Mouse (Mus musculus) splenic B cell, adult 2 months (primary cell): Measurements from ENCODE around the gene Man1a2.

Experiments
- DNase-seq: peaks from one replicate; pipeline ENCODE4 v3.0.0-alpha.2; 2011; ENCODE audit warnings: low read depth, low spot score
- H3K27me3 ChIP-seq: 2 replicates; pipeline ENCODE4 v1.6.1; 2012; ENCODE audit warnings: mild to moderate bottlenecking, low read length, moderate library complexity, mixed read lengths; ENCODE audit not compliant: control insufficient read depth, poor library complexity, insufficient read depth, severe bottlenecking
- H3K36me3 ChIP-seq: 2 replicates; pipeline ENCODE4 v1.6.1; 2012; ENCODE audit warnings: mild to moderate bottlenecking, low read length, moderate library complexity, mixed read lengths; ENCODE audit not compliant: control insufficient read depth, poor library complexity, insufficient read depth, severe bottlenecking

Gene Man1a2

GRCm38 (mm10) chr3:100562455-100562854, 122.8 kb downstream of the Man1a2 start:
- no peak for DNase-seq

GRCm38 (mm10) chr3:100561561-100562175, 123.6 kb downstream of the Man1a2 start:
- DNase-seq: no peak
- H3K36me3 ChIP-seq: peaks cover under 1% of the 10 kb centered on the region; the same call in 1 of the 2 replicates
- no peaks in the 10 kb centered on the region for H3K27me3 ChIP-seq

More at GRCm38 (mm10) chr3:100562455-100562854, 122.8 kb downstream of the Man1a2 start:
- peaks cover 6% of the 10 kb centered on the region; the same call in 1 of the 2 replicates for H3K36me3 ChIP-seq
- no peaks in the 10 kb centered on the region for H3K27me3 ChIP-seq

- Histone ChIP-seq H3K36me3 (no peaks in the 10 kb centered on the region), H3K27me3 (no peaks in the 10 kb centered on the region)
- DNase-seq: no peak
Observed at GRCm38 (mm10) chr3:100559431-100559830, 125.9 kb downstream of the Man1a2 start.

DNA sequence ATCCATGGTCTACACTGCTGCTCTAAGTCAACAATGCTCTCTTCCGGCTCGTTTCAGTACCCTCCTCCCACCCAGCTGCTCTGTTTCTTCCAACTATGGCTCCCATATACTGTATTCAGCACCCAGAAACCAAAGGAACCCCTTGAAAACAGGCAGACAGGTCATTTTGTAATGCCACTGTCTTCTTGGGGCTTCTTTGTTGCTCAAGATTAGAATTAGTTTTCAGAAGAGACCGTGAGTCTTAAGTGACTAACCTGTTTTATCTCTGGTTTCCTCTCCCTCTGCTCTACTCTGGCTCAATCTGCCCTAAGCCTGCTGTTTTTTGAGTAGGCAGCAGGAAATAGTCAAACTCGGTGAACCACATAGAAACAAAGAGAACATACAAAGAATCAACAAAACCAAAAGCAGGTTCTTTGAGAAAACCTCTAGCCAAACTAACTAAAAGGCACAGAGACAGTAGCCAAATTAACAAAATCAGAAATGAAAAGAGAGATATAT, 127.0 kb downstream of the Man1a2 start:
- DNase-seq: no peak
- Histone ChIP-seq H3K36me3 (no peaks in the 10 kb centered on the region), H3K27me3 (no peaks in the 10 kb centered on the region)

GRCm38 (mm10) chr3:100554843-100555242, 130.5 kb downstream of the Man1a2 start:
- no peak for DNase-seq
- H3K27me3 ChIP-seq: no peaks in the 10 kb centered on the region

GRCm38 (mm10) chr3:100552171-100552570, 133.1 kb downstream of the Man1a2 start:
- Histone ChIP-seq H3K36me3 (no peaks in the 10 kb centered on the region), H3K27me3 (no peaks in the 10 kb centered on the region)
- no peak for DNase-seq

More at GRCm38 (mm10) chr3:100554843-100555242, 130.5 kb downstream of the Man1a2 start:
- no peaks in the 10 kb centered on the region for H3K36me3 ChIP-seq

DNA sequence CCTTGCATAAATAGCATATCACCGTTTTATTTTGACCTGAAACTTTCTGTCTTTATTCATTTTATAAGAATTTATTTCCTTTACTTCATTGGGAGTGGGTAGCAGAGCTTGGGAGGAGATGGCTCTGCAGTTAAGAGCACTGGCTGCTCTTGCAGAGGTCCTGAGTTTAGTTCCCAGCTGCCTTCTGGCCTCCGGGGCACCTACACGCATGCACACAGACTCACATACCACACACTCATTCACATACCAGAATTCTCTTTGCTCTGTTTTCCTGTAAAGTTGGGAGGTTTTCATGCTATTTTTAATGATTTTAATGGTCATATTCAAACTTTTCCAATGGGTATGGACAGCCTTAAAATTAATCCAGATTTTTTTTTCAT, 137.4 kb downstream of the Man1a2 start:
- DNase-seq: no peak
- no peaks in the 10 kb centered on the region for H3K27me3 ChIP-seq
- no peaks in the 10 kb centered on the region for H3K36me3 ChIP-seq

DNA sequence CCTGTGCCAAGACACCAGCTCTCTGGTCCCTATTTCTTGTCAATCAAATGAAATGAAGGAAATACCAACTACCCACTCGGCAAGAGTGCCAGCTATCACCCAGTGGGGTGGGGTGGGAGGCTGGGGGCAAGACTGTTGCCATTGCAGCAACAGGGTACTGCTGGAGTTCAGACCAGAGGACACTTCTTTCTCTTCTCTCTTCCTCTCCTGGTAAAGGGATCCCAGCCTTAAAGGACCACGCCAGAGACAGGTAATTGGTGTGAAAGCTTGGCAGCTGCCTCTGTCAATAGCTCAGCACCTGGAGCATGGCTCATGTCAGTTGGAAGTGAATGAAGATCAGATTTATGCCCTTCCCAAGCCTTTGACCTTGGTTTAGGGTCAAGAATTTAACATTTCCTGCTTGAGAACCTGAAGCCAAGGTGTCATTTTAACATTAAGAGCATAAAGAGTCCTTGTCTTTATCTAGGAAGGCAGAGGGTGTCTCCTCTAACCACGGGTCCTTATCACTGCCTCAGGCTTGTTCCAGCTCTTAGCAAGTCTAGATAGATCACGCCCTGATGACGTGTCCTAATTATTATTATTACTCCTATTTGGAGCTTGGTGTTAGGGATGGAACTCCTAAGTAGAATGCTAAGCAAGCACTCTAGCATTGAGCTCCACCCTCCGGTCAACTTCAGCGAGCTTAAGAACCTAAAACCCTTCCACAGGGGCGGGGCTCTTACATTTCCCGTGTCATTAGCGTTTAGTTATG, 138.0 kb downstream of the Man1a2 start:
- Histone ChIP-seq H3K36me3 (no peaks in the 10 kb centered on the region), H3K27me3 (no peaks in the 10 kb centered on the region)
- DNase-seq: no peak

DNA sequence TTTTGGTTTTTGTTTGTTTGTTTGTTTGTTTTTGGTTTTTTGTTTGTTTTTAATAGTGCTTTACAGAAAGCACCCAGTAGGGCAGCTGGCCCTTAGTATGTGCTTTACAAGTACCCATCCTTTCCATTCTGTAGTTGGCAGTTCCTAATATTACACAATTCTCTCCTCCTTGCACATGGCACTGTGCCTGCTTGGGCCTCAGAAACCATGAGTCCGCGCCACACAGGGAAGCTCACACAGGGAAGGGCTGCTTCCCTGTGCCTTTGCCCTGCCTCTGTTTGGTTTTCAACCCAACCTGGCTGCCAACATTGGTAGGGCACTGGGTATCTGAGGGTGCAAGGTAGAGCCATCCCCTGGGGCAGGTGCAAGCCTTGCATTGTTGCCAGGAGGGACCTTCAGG, 148.6 kb downstream of the Man1a2 start:
- Histone ChIP-seq H3K27me3 (no peaks in the 10 kb centered on the region), H3K36me3 (no peaks in the 10 kb centered on the region)
- DNase-seq: no peak

DNA sequence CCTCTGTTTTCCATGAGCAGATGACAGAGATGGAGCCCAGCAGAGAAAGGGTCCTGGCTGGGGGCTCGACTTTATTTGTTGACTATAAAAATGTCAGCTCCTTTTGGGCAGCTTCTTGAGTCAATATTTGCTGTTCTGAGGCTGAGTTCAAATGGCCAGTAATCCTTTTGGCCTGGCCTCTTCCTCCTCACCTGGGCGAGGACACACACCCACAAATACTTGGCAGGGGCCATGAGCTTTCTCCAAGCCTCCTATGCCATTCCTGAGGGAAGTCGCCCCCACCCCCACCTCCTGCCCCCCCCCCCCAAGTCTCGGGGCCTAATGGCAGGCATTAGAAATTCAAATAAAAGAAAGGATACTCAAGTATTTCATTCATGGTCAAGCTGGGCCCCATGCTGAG, 149.4 kb downstream of the Man1a2 start:
- Histone ChIP-seq H3K27me3 (no peaks in the 10 kb centered on the region), H3K36me3 (no peaks in the 10 kb centered on the region)
- DNase-seq: no peak

DNA sequence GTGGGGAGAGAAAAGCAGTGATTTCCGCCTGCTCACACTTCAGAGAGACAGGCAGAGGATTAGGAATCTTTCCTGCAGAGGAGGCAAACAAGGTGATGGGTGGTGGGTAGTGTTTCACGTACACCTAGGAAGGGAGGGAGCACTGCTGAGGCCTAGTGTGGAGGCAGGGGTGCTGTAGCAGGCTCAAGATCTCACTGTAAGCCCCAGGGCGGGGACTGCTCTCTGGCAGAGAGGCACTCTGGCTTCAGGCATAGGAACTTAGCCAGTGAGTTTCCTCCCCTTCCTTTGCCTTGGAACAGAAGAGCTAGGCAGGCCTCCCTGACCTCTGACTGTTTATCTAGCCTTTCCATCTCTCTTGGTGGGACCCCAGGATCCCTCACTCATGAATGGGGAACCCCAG, 150.0 kb downstream of the Man1a2 start:
- DNase-seq: no peak
- Histone ChIP-seq H3K36me3 (no peaks in the 10 kb centered on the region), H3K27me3 (no peaks in the 10 kb centered on the region)

DNA sequence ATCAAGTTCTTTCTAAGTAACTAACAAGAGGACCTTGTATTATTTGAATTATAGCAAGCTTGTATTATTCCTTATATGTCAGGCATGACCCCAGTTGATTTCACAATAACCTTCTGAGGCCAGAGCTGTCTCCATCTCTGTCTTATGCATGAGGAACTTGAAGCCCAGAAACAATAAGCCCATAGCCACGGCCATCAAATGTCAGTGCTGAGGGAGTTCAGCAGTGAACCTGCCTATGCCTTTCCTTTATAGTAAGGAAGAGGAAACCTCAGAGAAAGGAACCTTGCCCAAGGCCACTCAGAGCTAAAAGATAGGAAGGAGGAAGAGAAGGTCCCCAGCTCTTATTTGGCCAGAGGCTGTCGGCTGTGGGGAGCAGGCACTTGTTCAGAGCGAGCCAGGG, 150.9 kb downstream of the Man1a2 start:
- no peaks in the 10 kb centered on the region for H3K27me3 ChIP-seq
- DNase-seq: no peak
- no peaks in the 10 kb centered on the region for H3K36me3 ChIP-seq

DNA sequence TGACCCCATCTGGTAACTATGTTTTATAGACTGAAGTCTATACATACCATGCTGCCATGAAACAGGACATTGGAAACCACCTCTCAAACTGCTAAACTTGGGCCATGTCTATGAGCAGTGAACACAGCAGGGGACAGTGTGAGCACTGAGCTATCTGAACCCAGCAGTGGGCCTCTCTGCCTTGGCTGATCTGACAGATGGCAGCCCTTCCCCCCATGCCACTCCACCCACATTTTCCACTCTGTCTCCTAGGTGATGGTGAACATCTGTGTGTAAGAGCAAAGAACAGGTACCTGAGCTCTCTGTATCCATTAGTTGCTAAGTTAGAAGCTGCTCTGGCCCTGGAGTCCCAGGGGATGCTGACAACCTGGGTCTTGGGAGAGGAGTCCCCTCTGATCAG, 151.9 kb downstream of the Man1a2 start:
- Histone ChIP-seq H3K27me3 (no peaks in the 10 kb centered on the region), H3K36me3 (no peaks in the 10 kb centered on the region)
- DNase-seq: no peak

DNA sequence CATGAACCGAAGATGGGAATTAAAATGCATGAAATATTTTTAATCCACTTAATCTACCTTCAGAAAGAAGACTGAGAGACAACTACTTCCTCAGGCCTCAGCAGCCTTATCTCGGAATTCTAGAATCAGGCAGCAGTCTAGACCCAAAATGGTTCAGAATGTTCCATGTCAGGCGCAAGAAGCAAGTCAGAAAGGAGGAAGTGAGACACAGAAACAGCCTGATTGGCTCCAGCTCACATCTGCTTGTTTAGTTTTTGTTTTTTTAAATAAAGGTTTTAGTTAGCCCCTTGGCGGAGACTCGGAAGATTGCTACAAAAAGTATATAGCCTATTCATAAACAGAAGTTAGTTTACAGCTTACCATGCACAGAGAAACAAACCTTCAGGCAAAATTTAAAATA, 154.4 kb downstream of the Man1a2 start:
- no peak for DNase-seq
- no peaks in the 10 kb centered on the region for H3K36me3 ChIP-seq
- H3K27me3 ChIP-seq: no peaks in the 10 kb centered on the region

- Histone ChIP-seq H3K27me3 (no peaks in the 10 kb centered on the region), H3K36me3 (no peaks in the 10 kb centered on the region)
- DNase-seq: no peak
Observed at GRCm38 (mm10) chr3:100530244-100530788, 155.0 kb downstream of the Man1a2 start.
